Mouse (Mus musculus): Measurements from ENCODE around the gene Rragd.
"Not testable (repeated sequence)": the region's sequence is repeated elsewhere in the genome, so short reads cannot be mapped to it uniquely, and the experiment has no call there.

Gene Rragd

GRCm38 (mm10) chr4:32984801-32985675 is 2.2 kb downstream of the Rragd start:
- in situ Hi-C loops (cut with MboI; ENCODE audit: unreplicated experiment in 2 of 2): loop anchor here in 1 of 2 experiments (5.0 kb wide), 1 partner anchor 37 kb away; no protein-coding TSS in a partner anchor

- in situ Hi-C loops (cut with MboI; ENCODE audit: unreplicated experiment in 2 of 2): loop anchor here in 1 of 2 experiments (5.0 kb wide), 1 partner anchor 37 kb away; no protein-coding TSS in a partner anchor
Measured at GRCm38 (mm10) chr4:32985684-32986083, 2.8 kb downstream of the Rragd start.

- in situ Hi-C loops (cut with MboI; ENCODE audit: unreplicated experiment in 2 of 2): loop anchor here in 1 of 2 experiments (5.0 kb wide), 1 partner anchor 35 kb away; no protein-coding TSS in a partner anchor
Measured at GRCm38 (mm10) chr4:32987006-32987405, 4.2 kb downstream of the Rragd start.

GRCm38 (mm10) chr4:32989346-32989745 is 6.5 kb downstream of the Rragd start:
- in situ Hi-C loops (cut with MboI; ENCODE audit: unreplicated experiment in 2 of 2): loop anchor here in 1 of 2 experiments (5.0 kb wide), 1 partner anchor 33 kb away; no protein-coding TSS in a partner anchor

- in situ Hi-C loops (cut with MboI; ENCODE audit: unreplicated experiment in 2 of 2): no loop called here
Measured at GRCm38 (mm10) chr4:32994168-32994567, 11.3 kb downstream of the Rragd start.

GRCm38 (mm10) chr4:32996083-32996482 is 13.2 kb downstream of the Rragd start:
- in situ Hi-C loops (cut with MboI; ENCODE audit: unreplicated experiment in 2 of 2): no loop called here

- in situ Hi-C loops (cut with MboI; ENCODE audit: unreplicated experiment in 2 of 2): no loop called here
Measured at GRCm38 (mm10) chr4:32997571-32997970, 14.7 kb downstream of the Rragd start.

- in situ Hi-C loops (cut with MboI; ENCODE audit: unreplicated experiment in 2 of 2): no loop called here
Measured at GRCm38 (mm10) chr4:32998996-32999395, 16.2 kb downstream of the Rragd start.

GRCm38 (mm10) chr4:33002081-33002480 is 19.2 kb downstream of the Rragd start:
- in situ Hi-C loops (cut with MboI; ENCODE audit: unreplicated experiment in 2 of 2): no loop called here

- in situ Hi-C loops (cut with MboI; ENCODE audit: unreplicated experiment in 2 of 2): not testable (repeated sequence)
Measured at GRCm38 (mm10) chr4:33005595-33006470, 23.0 kb downstream of the Rragd start.

- in situ Hi-C loops (cut with MboI; ENCODE audit: unreplicated experiment in 2 of 2): no loop called here
Measured at GRCm38 (mm10) chr4:33006844-33007243, 24.0 kb downstream of the Rragd start.

GRCm38 (mm10) chr4:33007443-33008217 is 24.8 kb downstream of the Rragd start:
- in situ Hi-C loops (cut with MboI; ENCODE audit: unreplicated experiment in 2 of 2): no loop called here

GRCm38 (mm10) chr4:33010078-33010477 is 27.2 kb downstream of the Rragd start:
- in situ Hi-C loops (cut with MboI; ENCODE audit: unreplicated experiment in 2 of 2): no loop called here

- in situ Hi-C loops (cut with MboI; ENCODE audit: unreplicated experiment in 2 of 2): no loop called here
Measured at GRCm38 (mm10) chr4:33012484-33012883, 29.6 kb downstream of the Rragd start.

- in situ Hi-C loops (cut with MboI; ENCODE audit: unreplicated experiment in 2 of 2): loop anchor here (5.0 kb wide), 4 partner anchors 66 to 351 kb away; partner anchors contain the start of gene Ankrd6 (in 2 of the 2)
Measured at GRCm38 (mm10) chr4:33018361-33018999, 35.6 kb downstream of the Rragd start.

GRCm38 (mm10) chr4:33024420-33024819 is 41.6 kb downstream of the Rragd start:
- in situ Hi-C loops (cut with MboI; ENCODE audit: unreplicated experiment in 2 of 2): loop anchor here (5.0 to 10.0 kb wide), 4 partner anchors 37 to 357 kb away; no protein-coding TSS in a partner anchor

- in situ Hi-C loops (cut with MboI; ENCODE audit: unreplicated experiment in 2 of 2): loop anchor here in 1 of 2 experiments (10.0 kb wide), 1 partner anchor 86 kb away; no protein-coding TSS in a partner anchor
Measured at GRCm38 (mm10) chr4:33029104-33029503, 46.3 kb downstream of the Rragd start.

- in situ Hi-C loops (cut with MboI; ENCODE audit: unreplicated experiment in 2 of 2): no loop called here
Measured at GRCm38 (mm10) chr4:33030264-33031194, 47.7 kb downstream of the Rragd start.
